Mouse (Mus musculus): ENCODE measurements around the gene Galnt6. TPM values are rescaled to one million over a fixed set of nuclear protein-coding genes. Genes with fewer than 3 reads are reported as not detected.
A peak's percentile ranks its signal among the peaks of the same experiment; 100 is the strongest.
"Not testable (repeated sequence)": the region's sequence is repeated elsewhere in the genome, so short reads cannot be mapped to it uniquely, and the experiment has no call there.

The Galnt6 gene
- 10 to 100 TPM; 15.1 to 17.7 TPM for total RNA-seq (2021)
- long read RNA-seq, experiment 1, transcript Galnt6-202 (12 exons, 3,796 nt) = minor isoform, 8 of 28 reads
- long read RNA-seq, experiment 1, transcript Galnt6-201 (12 exons, 3,798 nt) = major isoform, 11 of 28 reads
- long read RNA-seq, experiment 1, partial matches to known transcripts = 4 of 28 reads
- long read RNA-seq, experiment 1, other reads (novel, unspliced or antisense) = 5 of 28 reads
- long read RNA-seq, experiment 2, transcript Galnt6-201 (12 exons, 3,798 nt) = major isoform, 20 of 43 reads
- long read RNA-seq, experiment 2, transcript Galnt6-202 (12 exons, 3,796 nt) = minor isoform, 11 of 43 reads
- long read RNA-seq, experiment 2, partial matches to known transcripts = 6 of 43 reads
- long read RNA-seq, experiment 2, other reads (novel, unspliced or antisense) = 5 of 43 reads

DNA sequence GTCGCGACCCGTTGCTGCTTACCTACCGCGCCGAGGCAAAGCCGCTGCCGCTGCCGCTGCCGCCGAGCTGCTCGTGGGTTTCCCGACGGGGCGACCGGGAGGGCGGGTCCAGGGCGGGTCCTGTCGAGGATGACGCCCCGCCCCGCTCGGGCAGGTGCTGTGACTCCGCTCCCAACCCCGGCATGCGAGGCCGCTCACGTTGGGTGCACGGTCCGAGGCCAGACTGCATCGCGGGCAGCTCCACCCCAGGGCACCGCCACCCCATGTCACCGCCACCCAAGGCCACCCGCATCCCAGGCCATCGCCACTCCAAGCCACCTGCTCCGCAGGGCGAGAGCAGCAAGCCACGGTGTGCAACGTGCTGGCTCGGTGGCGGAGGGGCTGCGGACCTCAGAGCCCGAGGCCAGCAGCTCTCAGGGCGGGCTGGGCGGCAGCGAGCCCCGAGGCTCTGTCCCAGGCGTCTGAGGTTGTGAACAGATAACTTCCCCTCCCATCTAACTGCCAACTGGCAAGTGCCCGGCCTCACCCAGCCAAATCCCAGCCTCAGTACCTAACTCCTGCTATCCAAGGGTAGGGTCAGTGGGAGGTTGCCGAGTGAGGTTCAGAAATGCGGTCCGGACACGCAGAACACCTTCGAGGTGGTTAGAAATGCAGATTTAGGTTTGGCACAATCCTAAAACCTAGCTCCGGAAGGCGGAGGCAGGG lies at the start of gene Galnt6:
Gene Galnt6 (minus strand): TSS at position 96 of the 705 bp plus-strand sequence.
- no peak for DNase-seq (ENCODE audit: low spot score in 2 of 2)

DNA sequence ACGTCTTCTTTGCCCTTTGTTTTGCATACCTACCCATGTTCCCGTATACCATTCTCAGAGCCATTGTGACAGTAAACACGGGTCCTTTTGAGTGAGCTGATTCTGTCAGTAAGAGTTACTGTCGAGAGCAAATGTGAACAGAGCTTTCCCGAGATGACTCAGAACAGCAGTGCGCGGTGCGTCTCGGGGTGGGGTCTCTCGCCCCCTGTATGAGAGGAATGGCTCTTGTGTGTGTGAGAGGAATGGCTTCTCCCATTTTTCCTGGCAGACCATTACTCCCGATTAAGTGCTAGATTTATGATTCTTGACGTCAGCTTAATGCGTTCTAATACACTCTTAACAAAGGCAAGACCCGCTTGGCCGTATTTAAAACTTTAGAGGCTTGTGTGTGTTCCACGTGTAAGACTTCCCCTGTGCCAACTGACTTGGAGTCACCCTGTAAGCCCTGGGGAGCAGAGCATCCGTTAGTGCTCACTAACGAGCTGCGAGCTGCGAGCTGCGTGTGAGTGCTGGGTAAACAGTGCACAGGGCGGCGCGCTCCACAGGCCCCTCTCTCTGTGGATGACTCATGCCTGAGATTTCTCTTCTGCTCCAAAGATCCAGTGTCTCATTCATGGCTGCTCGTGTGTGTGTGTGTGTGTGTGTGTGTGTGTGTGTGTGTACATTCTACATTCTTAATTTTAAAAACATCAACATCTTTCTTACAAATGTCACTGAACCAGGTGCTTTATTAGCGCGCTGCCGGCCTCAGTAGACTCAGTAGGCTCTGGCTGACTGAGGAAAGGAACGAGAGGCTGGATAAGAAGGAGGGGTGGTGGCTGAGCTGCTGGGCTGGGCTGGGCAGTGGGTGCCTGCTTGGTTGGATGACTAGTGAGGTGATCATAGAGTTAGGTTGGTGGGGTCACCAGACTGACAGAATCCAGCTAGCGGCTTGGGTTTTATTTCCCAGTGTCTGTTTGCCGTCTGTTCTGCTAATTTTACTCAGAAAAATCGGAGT lies 48.1 kb upstream of the Galnt6 start:
- DNase-seq (ENCODE audit: low spot score in 2 of 2) = no peak

DNA sequence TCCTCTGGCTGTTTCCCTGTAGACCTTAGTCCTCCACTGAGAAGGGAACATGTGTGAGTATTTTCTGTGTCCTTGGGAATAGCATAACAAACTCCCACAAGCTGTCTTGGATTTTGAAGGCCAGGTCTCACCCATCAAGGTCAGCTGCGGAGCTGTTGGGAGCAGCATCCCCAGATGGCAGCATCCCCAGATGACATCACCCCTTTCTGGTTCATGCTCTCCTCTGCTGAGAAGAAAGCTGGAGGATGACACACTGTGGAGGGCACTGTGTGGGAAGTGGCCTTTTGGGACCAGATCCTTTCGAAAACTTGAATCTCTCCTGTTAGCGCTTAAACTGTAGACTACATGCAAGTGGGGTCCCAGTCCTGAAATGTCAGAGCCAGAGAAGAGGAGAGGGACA lies 47.2 kb upstream of the Galnt6 start:
- no peak for DNase-seq (ENCODE audit: low spot score in 2 of 2)

- DNase-seq (ENCODE audit: low spot score in 2 of 2) = no peak
Measured at GRCm38 (mm10) chr15:100775189-100776166, 46.3 kb upstream of the Galnt6 start.

- not testable (repeated sequence) for DNase-seq (ENCODE audit: low spot score in 2 of 2)
Measured at GRCm38 (mm10) chr15:100773859-100774258, 44.7 kb upstream of the Galnt6 start.

DNA sequence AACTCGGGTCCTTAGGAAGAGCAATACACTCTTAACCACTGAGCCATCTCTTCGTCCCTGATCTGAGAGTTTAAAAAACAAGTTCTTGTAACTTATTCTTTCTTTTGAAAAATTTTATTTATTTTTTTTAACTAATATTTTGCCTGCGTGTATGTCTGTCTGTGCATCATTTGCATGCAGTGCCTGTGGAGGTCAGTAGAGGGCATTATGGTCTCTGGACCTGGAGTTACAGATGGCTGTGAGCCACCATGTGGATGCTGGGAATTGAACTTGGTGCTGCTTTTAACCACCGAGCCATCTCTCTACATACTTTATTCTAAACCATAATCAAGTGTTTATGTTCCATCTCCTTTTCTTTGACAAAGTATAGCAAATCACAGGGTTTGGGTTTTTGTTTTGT lies 43.5 kb upstream of the Galnt6 start:
- no peak for DNase-seq (ENCODE audit: low spot score in 2 of 2)

DNA sequence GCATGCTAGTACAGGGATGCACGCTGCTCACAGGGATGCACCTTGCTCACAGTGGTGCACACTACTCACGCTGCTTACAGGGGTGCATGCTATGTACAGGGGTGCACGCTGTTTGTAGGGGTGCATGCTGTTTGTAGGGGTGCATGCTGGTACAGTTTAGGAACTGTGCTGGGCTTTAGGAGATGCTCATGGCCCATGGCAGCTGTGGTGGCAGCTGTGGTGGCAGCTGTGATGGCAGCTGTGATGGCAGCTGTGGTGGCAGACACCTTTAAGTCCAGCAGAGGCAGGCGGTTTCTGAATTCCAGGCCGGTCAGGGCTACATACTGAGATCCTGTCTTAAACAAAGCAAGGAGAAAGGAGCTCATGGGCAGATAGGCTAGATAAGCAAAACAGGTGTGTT lies 41.2 kb upstream of the Galnt6 start:
- no peak for DNase-seq (ENCODE audit: low spot score in 2 of 2)

GRCm38 (mm10) chr15:100769023-100769422 lies 39.8 kb upstream of the Galnt6 start:
- DNase-seq (ENCODE audit: low spot score in 2 of 2) = not testable (repeated sequence)

GRCm38 (mm10) chr15:100767851-100768250 lies 38.7 kb upstream of the Galnt6 start:
- no peak for DNase-seq (ENCODE audit: low spot score in 2 of 2)

GRCm38 (mm10) chr15:100766826-100767225 lies 37.6 kb upstream of the Galnt6 start:
- DNase-seq (ENCODE audit: low spot score in 2 of 2) = no peak

DNA sequence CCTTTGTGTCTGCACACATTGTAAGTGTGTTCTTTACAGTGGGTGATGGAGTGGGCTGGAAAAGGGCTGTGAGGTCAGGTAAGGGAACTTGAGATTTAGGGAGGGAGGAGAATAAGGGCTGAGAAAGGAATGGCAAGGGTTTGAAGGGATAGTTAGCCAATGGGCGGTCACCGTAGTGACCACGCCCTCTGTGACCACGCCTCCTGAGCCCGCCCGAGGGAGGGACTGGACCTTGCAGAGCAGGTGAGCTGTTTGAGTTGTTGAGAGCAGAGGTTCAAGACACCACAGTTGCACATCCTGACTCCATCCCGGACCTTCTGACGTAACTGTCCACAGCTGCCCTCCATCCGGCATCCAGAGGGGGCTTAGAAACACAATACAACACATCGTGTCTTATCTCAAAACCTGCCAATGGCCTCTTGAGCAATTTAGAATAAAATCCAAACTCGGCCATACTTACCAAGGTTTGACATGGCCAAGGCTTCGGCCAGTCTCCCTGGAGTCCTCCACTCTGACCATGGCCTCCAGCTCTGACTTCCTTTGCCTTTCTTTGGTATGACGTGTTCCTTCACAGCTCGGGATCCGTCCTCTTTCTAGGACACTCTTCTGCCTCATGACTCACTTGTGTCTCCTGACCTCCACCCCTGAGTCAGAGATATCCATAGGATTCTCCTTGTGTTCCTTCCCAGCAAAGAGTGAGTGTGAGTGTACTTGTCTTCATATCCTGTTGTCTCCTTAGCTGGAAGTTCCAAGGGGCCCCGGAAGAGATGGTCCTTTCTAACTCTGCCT lies 35.2 kb upstream of the Galnt6 start:
- DNase-seq (ENCODE audit: low spot score in 2 of 2) = no peak

DNA sequence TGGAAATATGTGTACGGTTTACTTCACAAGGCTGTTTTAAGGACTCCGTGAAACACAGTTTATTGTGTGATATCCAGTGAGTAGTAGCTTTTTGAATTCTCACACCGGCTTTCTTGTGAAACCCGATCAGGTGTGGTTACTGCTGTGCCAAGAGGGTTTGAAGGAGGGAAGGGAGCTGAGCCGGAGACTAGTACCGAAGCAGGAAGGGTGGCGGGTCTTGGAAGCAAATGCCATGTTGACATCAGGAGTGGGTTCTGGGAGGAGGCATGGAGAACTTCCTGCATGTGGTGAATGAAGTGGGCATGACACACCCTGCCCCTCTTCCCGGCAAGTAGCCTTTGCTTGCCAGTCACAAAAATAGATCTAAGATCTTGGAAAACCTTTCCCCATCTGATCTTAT lies 33.5 kb upstream of the Galnt6 start:
- no peak for DNase-seq (ENCODE audit: low spot score in 2 of 2)

DNA sequence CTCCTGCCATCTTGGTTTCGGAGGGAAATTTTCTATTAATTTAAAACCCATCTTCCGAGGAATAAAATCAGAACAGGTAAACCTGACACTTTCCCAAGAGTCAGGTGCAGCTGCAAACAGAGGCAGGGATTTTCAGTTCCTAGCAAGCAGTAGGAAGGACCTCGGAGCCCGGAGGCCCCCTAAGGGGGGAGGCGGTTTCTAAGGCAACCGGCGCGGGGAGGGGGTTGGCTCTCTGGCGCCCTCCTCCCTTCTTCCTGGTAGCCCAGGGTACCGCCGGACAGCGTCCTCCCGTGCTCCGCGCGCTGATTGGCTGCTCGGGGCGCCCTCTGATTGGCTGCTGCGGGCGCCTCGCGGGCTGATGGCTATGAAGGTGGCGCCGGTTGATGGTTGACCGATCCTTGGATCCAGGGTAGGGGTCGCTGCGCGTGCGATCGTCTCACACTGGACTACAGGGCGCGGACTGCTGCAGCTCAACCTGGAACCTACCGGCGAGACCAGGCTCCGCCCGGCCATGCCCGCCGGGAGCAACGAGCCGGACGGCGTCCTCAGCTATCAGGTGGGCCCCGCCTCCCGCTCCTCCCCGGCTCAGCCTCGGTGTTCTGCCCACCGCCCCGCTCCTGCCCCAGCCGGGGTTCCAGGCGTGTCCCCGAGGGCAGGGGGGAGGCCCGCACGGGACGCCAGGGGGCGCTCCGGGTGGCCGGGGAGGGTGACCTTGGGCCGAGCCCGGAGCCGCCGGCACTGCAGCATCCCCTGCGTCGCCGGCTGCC lies 32.4 kb upstream of the Galnt6 start, which contains the start of gene Slc4a8:
Gene Slc4a8 (plus strand): TSS at position 329 of the 767 bp plus-strand sequence.
- peak; percentile 80 to 81 for DNase-seq (ENCODE audit: low spot score in 2 of 2)

- DNase-seq (ENCODE audit: low spot score in 2 of 2) = no peak
Measured at GRCm38 (mm10) chr15:100761036-100761418, 31.9 kb upstream of the Galnt6 start.

DNA sequence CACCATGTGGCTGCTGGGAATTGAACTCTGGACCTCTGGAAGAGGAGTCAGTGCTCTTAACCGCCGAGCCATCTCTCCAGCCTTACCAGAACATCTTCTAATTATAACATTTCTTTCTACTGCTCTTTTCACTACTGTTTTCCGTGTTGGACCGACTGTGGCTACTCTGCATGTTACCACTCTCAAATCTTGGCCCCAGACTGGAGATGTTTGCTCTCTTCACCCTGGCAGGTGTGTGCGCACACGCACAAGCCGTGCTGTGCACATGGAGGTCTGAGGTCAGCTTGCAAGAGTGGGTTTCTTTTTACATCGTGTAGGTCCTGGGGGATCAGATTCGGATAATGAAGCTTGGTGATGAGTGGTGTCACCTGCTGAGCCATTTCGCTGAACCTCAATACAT lies 30.1 kb upstream of the Galnt6 start:
- DNase-seq (ENCODE audit: low spot score in 2 of 2) = no peak

DNA sequence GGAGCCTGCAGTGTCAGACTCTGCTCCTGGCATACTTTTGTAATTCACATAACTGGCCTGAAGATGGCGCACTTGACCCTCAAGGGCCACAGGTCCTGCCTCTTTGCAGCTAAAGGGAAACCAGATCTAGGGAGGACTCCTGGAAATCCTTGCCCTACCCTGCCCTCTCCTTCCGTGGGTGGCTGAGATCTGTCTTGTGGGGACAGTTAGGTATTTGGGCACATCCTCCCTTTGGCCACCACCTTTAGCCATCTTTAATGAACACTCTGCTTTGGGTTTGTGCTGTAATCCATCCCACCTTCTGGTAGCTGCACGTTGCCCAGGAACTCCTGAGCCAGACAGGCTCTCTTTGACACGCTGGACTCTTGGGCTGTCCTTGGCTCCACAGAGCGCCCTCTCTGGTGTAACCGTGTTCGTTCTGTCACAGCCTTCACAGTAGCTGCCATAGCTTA lies 28.4 kb upstream of the Galnt6 start:
- DNase-seq (ENCODE audit: low spot score in 2 of 2) = peak in 1 of 2 experiments; percentile 57

DNA sequence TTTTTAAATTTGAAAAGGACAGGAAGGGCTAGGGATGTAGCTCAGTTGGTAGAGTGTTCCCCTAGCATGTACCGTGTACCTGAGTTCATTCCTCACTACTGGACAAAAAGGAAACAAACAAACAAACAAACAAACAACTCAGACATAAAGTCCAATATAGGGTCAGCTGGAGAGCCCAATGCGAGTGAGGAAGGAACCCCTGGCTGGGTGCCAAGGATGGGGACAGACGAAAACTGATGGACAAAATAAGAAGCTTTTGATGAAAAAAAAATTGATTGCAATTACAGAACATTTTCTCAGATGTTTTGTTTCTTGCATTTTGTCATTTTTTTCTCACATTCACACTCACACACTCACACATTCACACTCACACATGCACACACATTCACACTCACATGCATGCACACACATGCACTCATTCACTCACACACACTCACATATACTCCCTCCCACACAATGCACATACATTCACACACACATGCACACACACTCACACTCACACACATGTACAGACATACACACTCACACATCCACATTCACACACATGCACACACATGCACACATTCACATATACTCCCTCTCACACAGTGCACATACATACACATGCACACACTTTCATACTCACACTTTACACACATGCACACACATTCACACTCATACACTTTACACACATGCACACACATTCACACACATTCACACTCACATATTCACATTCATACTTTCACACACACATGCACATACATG lies 26.9 kb upstream of the Galnt6 start:
- no peak for DNase-seq (ENCODE audit: low spot score in 2 of 2)

DNA sequence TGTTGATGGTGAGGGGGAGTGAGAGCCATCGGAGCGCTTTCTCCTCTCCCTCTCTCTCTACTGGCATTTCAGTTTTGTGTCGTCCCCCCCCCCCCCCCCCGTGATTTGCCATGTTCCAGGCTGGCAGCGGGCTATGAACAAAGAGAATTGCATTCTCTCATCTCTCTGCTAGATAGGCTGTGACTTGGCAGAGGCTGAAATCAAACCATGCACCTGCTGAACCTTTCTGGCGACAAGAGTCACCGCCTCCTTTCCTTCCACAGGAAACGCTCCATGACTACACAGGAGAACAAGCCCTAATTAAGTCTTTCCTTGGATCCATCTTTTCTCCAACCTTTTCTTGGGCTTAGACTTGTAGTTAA lies 26.3 kb upstream of the Galnt6 start:
- no peak for DNase-seq (ENCODE audit: low spot score in 2 of 2)

Data from adrenal gland, postnatal 4 days (tissue).